Mouse (Mus musculus): ENCODE results near the gene Celf5. TPM values are rescaled to one million over a fixed set of nuclear protein-coding genes. Genes with fewer than 3 reads are reported as not detected.

Gene Celf5
- polyA plus RNA-seq, 1 experiment from 2014 or later = 0.40 TPM

- Histone ChIP-seq H3K9ac (ENCODE audit: low read length) (peak overlapping the region; percentile 86), H3K36me3 (ENCODE audit: control insufficient read depth, insufficient read depth, low read length) (peaks cover 33% of the 10 kb centered on the region), H3K27ac (ENCODE audit: low read length) (no peak overlapping the region), H3K4me1 (replicated peaks; ENCODE audit: control insufficient read depth, insufficient read depth, low read length) (peaks cover 13% of the 10 kb centered on the region), H3K9me3 (ENCODE audit: control insufficient read depth, low read length) (no peaks in the 10 kb centered on the region), H3K27me3 (ENCODE audit: control insufficient read depth, insufficient read depth, low read depth, low read length) (no peaks in the 10 kb centered on the region), H3K4me3 (ENCODE audit: low read length) (no peak overlapping the region; the same call in 1 of the 2 replicates), H3K4me2 (ENCODE audit: low read depth, low read length) (peak overlapping the region; percentile 96; the same call in 1 of the 2 replicates)
- 85% methylated on average over 11 of the region's 11 CpGs for WGBS
- no peak for ATAC-seq (ENCODE audit: low read depth)
Measured at GRCm38 (mm10) chr10:81494260-81495041, 11.9 kb upstream of the Celf5 start.

GRCm38 (mm10) chr10:81493601-81494220, 11.2 kb upstream of the Celf5 start:
- no peak overlapping the region for H3K4me3 ChIP-seq (ENCODE audit: low read length)

GRCm38 (mm10) chr10:81492606-81493240, 10.2 kb upstream of the Celf5 start:
- Histone ChIP-seq H3K36me3 (ENCODE audit: control insufficient read depth, insufficient read depth, low read length) (peaks cover 42% of the 10 kb centered on the region), H3K9me3 (ENCODE audit: control insufficient read depth, low read length) (no peaks in the 10 kb centered on the region), H3K9ac (ENCODE audit: low read length) (no peak overlapping the region), H3K4me1 (replicated peaks; ENCODE audit: control insufficient read depth, insufficient read depth, low read length) (peaks cover 13% of the 10 kb centered on the region), H3K4me3 (ENCODE audit: low read length) (no peak overlapping the region), H3K4me2 (ENCODE audit: low read depth, low read length) (no peak overlapping the region), H3K27me3 (ENCODE audit: control insufficient read depth, insufficient read depth, low read depth, low read length) (no peaks in the 10 kb centered on the region), H3K27ac (ENCODE audit: low read length) (no peak overlapping the region)
- 88% methylated on average over 11 of the region's 11 CpGs for WGBS
- no peak for ATAC-seq (ENCODE audit: low read depth)

More at GRCm38 (mm10) chr10:81493601-81494220, 11.2 kb upstream of the Celf5 start:
- Histone ChIP-seq H3K9ac (ENCODE audit: low read length) (no peak overlapping the region; the same call in 1 of the 2 replicates), H3K4me2 (ENCODE audit: low read depth, low read length) (no peak overlapping the region), H3K27me3 (ENCODE audit: control insufficient read depth, insufficient read depth, low read depth, low read length) (no peaks in the 10 kb centered on the region), H3K36me3 (ENCODE audit: control insufficient read depth, insufficient read depth, low read length) (peaks cover 39% of the 10 kb centered on the region), H3K27ac (ENCODE audit: low read length) (no peak overlapping the region), H3K4me1 (replicated peaks; ENCODE audit: control insufficient read depth, insufficient read depth, low read length) (peaks cover 13% of the 10 kb centered on the region), H3K9me3 (ENCODE audit: control insufficient read depth, low read length) (no peaks in the 10 kb centered on the region)
- no peak for ATAC-seq (ENCODE audit: low read depth)
- WGBS = 77% methylated on average over 8 of the region's 8 CpGs

GRCm38 (mm10) chr10:81491018-81491417, 8.5 kb upstream of the Celf5 start:
- H3K4me1 ChIP-seq (replicated peaks; ENCODE audit: control insufficient read depth, insufficient read depth, low read length) = peaks cover 13% of the 10 kb centered on the region
- no peak overlapping the region for H3K9ac ChIP-seq (ENCODE audit: low read length)
- no peaks in the 10 kb centered on the region for H3K9me3 ChIP-seq (ENCODE audit: control insufficient read depth, low read length)
- H3K27ac ChIP-seq (ENCODE audit: low read length) = no peak overlapping the region
- no peak for ATAC-seq (ENCODE audit: low read depth)
- no peaks in the 10 kb centered on the region for H3K27me3 ChIP-seq (ENCODE audit: control insufficient read depth, insufficient read depth, low read depth, low read length)
- H3K36me3 ChIP-seq (ENCODE audit: control insufficient read depth, insufficient read depth, low read length) = peaks cover 56% of the 10 kb centered on the region
- no peak overlapping the region for H3K4me2 ChIP-seq (ENCODE audit: low read depth, low read length)
- H3K4me3 ChIP-seq (ENCODE audit: low read length) = no peak overlapping the region
- WGBS = 90% methylated on average over 9 of the region's 9 CpGs

- 76% methylated on average over 14 of the region's 14 CpGs for WGBS
Measured at GRCm38 (mm10) chr10:81489941-81490340, 7.4 kb upstream of the Celf5 start.

GRCm38 (mm10) chr10:81488081-81488480, 5.6 kb upstream of the Celf5 start:
- Histone ChIP-seq H3K9ac (ENCODE audit: low read length) (no peak overlapping the region), H3K27ac (ENCODE audit: low read length) (no peak overlapping the region), H3K4me3 (ENCODE audit: low read length) (no peak overlapping the region), H3K27me3 (ENCODE audit: control insufficient read depth, insufficient read depth, low read depth, low read length) (no peaks in the 10 kb centered on the region), H3K36me3 (ENCODE audit: control insufficient read depth, insufficient read depth, low read length) (peaks cover 53% of the 10 kb centered on the region), H3K4me1 (replicated peaks; ENCODE audit: control insufficient read depth, insufficient read depth, low read length) (no peaks in the 10 kb centered on the region), H3K4me2 (ENCODE audit: low read depth, low read length) (no peak overlapping the region), H3K9me3 (ENCODE audit: control insufficient read depth, low read length) (no peaks in the 10 kb centered on the region)
- WGBS = 65% methylated on average over 11 of the region's 11 CpGs
- ATAC-seq (ENCODE audit: low read depth) = no peak

More at GRCm38 (mm10) chr10:81489941-81490340, 7.4 kb upstream of the Celf5 start:
- no peak overlapping the region for H3K27ac ChIP-seq (ENCODE audit: low read length)
- no peak overlapping the region for H3K9ac ChIP-seq (ENCODE audit: low read length)
- no peak overlapping the region for H3K4me3 ChIP-seq (ENCODE audit: low read length)
- H3K9me3 ChIP-seq (ENCODE audit: control insufficient read depth, low read length) = no peaks in the 10 kb centered on the region
- H3K4me1 ChIP-seq (replicated peaks; ENCODE audit: control insufficient read depth, insufficient read depth, low read length) = peaks cover 8% of the 10 kb centered on the region
- no peaks in the 10 kb centered on the region for H3K27me3 ChIP-seq (ENCODE audit: control insufficient read depth, insufficient read depth, low read depth, low read length)
- no peak for ATAC-seq (ENCODE audit: low read depth)
- no peak overlapping the region for H3K4me2 ChIP-seq (ENCODE audit: low read depth, low read length)
- peaks cover 56% of the 10 kb centered on the region for H3K36me3 ChIP-seq (ENCODE audit: control insufficient read depth, insufficient read depth, low read length)

- 88% methylated on average over 10 of the region's 10 CpGs for WGBS
- Histone ChIP-seq H3K4me1 (replicated peaks; ENCODE audit: control insufficient read depth, insufficient read depth, low read length) (peaks cover 5% of the 10 kb centered on the region; the same call in 1 of the 2 replicates), H3K9me3 (ENCODE audit: control insufficient read depth, low read length) (no peaks in the 10 kb centered on the region), H3K9ac (ENCODE audit: low read length) (no peak overlapping the region), H3K4me2 (ENCODE audit: low read depth, low read length) (no peak overlapping the region), H3K36me3 (ENCODE audit: control insufficient read depth, insufficient read depth, low read length) (peaks cover 38% of the 10 kb centered on the region), H3K27me3 (ENCODE audit: control insufficient read depth, insufficient read depth, low read depth, low read length) (peaks cover 8% of the 10 kb centered on the region), H3K27ac (ENCODE audit: low read length) (no peak overlapping the region), H3K4me3 (ENCODE audit: low read length) (no peak overlapping the region)
- ATAC-seq (ENCODE audit: low read depth) = no peak
Measured at GRCm38 (mm10) chr10:81486496-81486895, 4.0 kb upstream of the Celf5 start.

- Histone ChIP-seq H3K9ac (ENCODE audit: low read length) (no peak overlapping the region), H3K9me3 (ENCODE audit: control insufficient read depth, low read length) (no peaks in the 10 kb centered on the region), H3K27ac (ENCODE audit: low read length) (no peak overlapping the region), H3K4me2 (ENCODE audit: low read depth, low read length) (no peak overlapping the region), H3K4me3 (ENCODE audit: low read length) (no peak overlapping the region), H3K27me3 (ENCODE audit: control insufficient read depth, insufficient read depth, low read depth, low read length) (peaks cover 15% of the 10 kb centered on the region), H3K4me1 (replicated peaks; ENCODE audit: control insufficient read depth, insufficient read depth, low read length) (peaks cover 5% of the 10 kb centered on the region; the same call in 1 of the 2 replicates), H3K36me3 (ENCODE audit: control insufficient read depth, insufficient read depth, low read length) (peaks cover 29% of the 10 kb centered on the region)
- 66% methylated on average over 7 of the region's 7 CpGs for WGBS
- no peak for ATAC-seq (ENCODE audit: low read depth)
Measured at GRCm38 (mm10) chr10:81485479-81486018, 3.0 kb upstream of the Celf5 start.

GRCm38 (mm10) chr10:81485060-81485449, 2.5 kb upstream of the Celf5 start:
- Histone ChIP-seq H3K4me1 (replicated peaks; ENCODE audit: control insufficient read depth, insufficient read depth, low read length) (peaks cover 5% of the 10 kb centered on the region; the same call in 1 of the 2 replicates), H3K27ac (ENCODE audit: low read length) (no peak overlapping the region), H3K27me3 (ENCODE audit: control insufficient read depth, insufficient read depth, low read depth, low read length) (peaks cover 18% of the 10 kb centered on the region), H3K9me3 (ENCODE audit: control insufficient read depth, low read length) (no peaks in the 10 kb centered on the region), H3K4me2 (ENCODE audit: low read depth, low read length) (no peak overlapping the region), H3K4me3 (ENCODE audit: low read length) (no peak overlapping the region), H3K36me3 (ENCODE audit: control insufficient read depth, insufficient read depth, low read length) (peaks cover 29% of the 10 kb centered on the region), H3K9ac (ENCODE audit: low read length) (no peak overlapping the region)
- 13% methylated on average over 2 of the region's 2 CpGs for WGBS
- ATAC-seq (ENCODE audit: low read depth) = no peak
